Mouse (Mus musculus) forebrain, embryonic 16.5 days (tissue): ENCODE measurements around the gene Snapc5. TPM values are rescaled to one million over a fixed set of nuclear protein-coding genes. Genes with fewer than 3 reads are reported as not detected.

Experiments
- ATAC-seq: fragments of 200-750 bp; cut with Nextera tagmentation; 2 replicates; pipeline ENCODE4 v1.8.0; 2017; ENCODE audit warnings: mild to moderate bottlenecking, moderate library complexity
- H3K27ac ChIP-seq: fragments of 300-500 bp; sonication (generic); 2 replicates; pipeline ENCODE4 v1.5.1; 2014; ENCODE audit warnings: low read length, control low read depth
- H3K27me3 ChIP-seq: fragments of 300-500 bp; sonication (generic); replicated peaks from 2 replicates; pipeline ENCODE4 v1.6.1; 2014; ENCODE audit warnings: low read length; ENCODE audit not compliant: control insufficient read depth, insufficient read depth
- H3K36me3 ChIP-seq: fragments of 300-500 bp; sonication (generic); 2 replicates; pipeline ENCODE4 v1.6.1; 2014; ENCODE audit not compliant: control insufficient read depth, insufficient read depth
- H3K4me1 ChIP-seq: fragments of 300-500 bp; sonication (generic); replicated peaks from 2 replicates; pipeline ENCODE4 v1.6.1; 2014; ENCODE audit warnings: low read length; ENCODE audit not compliant: control insufficient read depth, insufficient read depth
- H3K4me2 ChIP-seq: fragments of 300-500 bp; sonication (generic); 2 replicates; pipeline ENCODE4 v1.6.1; 2014; ENCODE audit warnings: mild to moderate bottlenecking, low read length, control low read depth
- H3K4me3 ChIP-seq: fragments of 300-500 bp; sonication (generic); replicated peaks from 2 replicates; pipeline ENCODE4 v1.5.1; 2014; ENCODE audit warnings: mild to moderate bottlenecking, low read length, control low read depth
- H3K9ac ChIP-seq: fragments of 300-500 bp; sonication (generic); replicated peaks from 2 replicates; pipeline ENCODE4 v1.6.1; 2014; ENCODE audit warnings: low read depth, low read length, control low read depth
- H3K9me3 ChIP-seq: fragments of 300-500 bp; sonication (generic); 2 replicates; pipeline ENCODE4 v1.6.1; 2016; ENCODE audit warnings: low read length; ENCODE audit not compliant: control insufficient read depth
- WGBS: fragments of 180-500 bp; shearing (Covaris S2); extraction: QIAGEN DNeasy Blood & Tissue Kit; methylation state at CpG from one replicate; pipeline ENCODE4 v1.1.7; 2014; 5-methylcytosine and 5-hydroxymethylcytosine counted together
- microRNA-seq: library from miRNA; unstranded; fragments of <30 nt; microRNA quantifications from one replicate; pipeline ENCODE4, GENCODE M21; 2017
- polyA plus RNA-seq: library from polyadenylated mRNA; unstranded; fragments of >200 nt; fragmentation: Nextera tagmentation; extraction: Ambion mirVana; gene quantifications from 2 replicates; pipeline ENCODE4 v1.2.1, GENCODE M21; 2015

Gene Snapc5
- polyA plus RNA-seq, 1 experiment from 2014 or later = 35.3 TPM

GRCm38 (mm10) chr9:64231171-64231570 lies 52.1 kb downstream of the Snapc5 start:
- Histone ChIP-seq H3K9ac (no peak overlapping the region), H3K36me3 (no peaks in the 10 kb centered on the region), H3K27ac (no peak overlapping the region), H3K4me2 (no peak overlapping the region), H3K9me3 (no peaks in the 10 kb centered on the region), H3K4me3 (no peak overlapping the region), H3K27me3 (no peaks in the 10 kb centered on the region), H3K4me1 (peaks cover 15% of the 10 kb centered on the region)
- WGBS = 79% methylated on average over 5 of the region's 5 CpGs
- no peak for ATAC-seq

GRCm38 (mm10) chr9:64231674-64232073 lies 52.6 kb downstream of the Snapc5 start:
- H3K27ac ChIP-seq = peak overlapping the region; percentile 39; the same call in 1 of the 2 replicates
- H3K9ac ChIP-seq = no peak overlapping the region
- no peaks in the 10 kb centered on the region for H3K9me3 ChIP-seq
- no peak for ATAC-seq
- no peak overlapping the region for H3K4me2 ChIP-seq
- 66% methylated on average over 3 of the region's 3 CpGs for WGBS
- no peaks in the 10 kb centered on the region for H3K27me3 ChIP-seq
- no peak overlapping the region for H3K4me3 ChIP-seq
- peaks cover 15% of the 10 kb centered on the region for H3K4me1 ChIP-seq
- H3K36me3 ChIP-seq = no peaks in the 10 kb centered on the region

DNA sequence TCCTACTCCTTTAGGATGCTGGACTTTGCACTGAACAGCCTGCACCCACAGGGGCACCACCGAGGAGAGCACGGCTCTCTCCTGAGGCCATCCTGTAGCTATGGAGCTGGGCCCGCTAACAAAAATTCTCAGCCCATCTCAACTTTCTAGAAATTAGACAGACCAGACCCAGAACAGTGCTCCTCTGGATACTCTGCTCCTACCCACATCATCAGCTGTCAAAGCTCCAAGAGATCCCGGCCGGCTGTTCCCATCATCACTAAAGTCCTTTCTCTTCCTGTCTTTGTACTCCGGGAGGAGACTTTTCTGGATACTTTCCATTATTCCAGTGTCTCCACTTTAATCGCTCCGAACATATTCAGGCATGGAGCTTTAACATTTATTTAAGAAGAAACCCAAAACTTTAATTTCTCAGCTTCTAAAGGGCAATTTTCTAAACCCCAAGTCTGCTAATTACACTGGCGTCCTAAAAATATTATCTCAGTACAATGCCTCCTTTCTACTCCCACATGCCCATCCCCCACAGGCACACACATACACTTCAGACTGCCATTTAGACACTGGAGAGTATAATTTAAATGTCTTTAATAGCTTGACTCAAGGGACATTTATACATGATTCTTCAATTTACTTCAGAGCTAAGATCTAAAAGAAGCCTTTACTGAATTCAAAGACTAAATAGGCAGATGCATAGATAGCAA lies 53.3 kb downstream of the Snapc5 start:
- H3K4me2 ChIP-seq = no peak overlapping the region
- peak overlapping the region; percentile 39 for H3K27ac ChIP-seq
- no peaks in the 10 kb centered on the region for H3K27me3 ChIP-seq
- no peak overlapping the region for H3K9ac ChIP-seq
- H3K36me3 ChIP-seq = no peaks in the 10 kb centered on the region
- peaks cover 15% of the 10 kb centered on the region for H3K4me1 ChIP-seq
- ATAC-seq = no peak
- no peak overlapping the region for H3K4me3 ChIP-seq
- WGBS = 45% methylated on average over 9 of the region's 9 CpGs
- no peaks in the 10 kb centered on the region for H3K9me3 ChIP-seq

Small RNA genes within 50 kb of the gene (microRNA-seq; reads per million reads assigned to microRNA genes)
- not detected for gene Gm24106

Other genes with a start within 250 kb of the Snapc5 start
- 1.5 and 1.6 TPM in 2 replicates for gene Smad6, start 157.2 kb upstream of the Snapc5 start, polyA plus RNA-seq
- not detected in 2 replicates for gene Lctl, start 62.1 kb upstream of the Snapc5 start, polyA plus RNA-seq
- gene Zwilch, start 6.2 kb upstream of the Snapc5 start, polyA plus RNA-seq = 10.0 and 10.8 TPM in 2 replicates
- 714 and 781 TPM in 2 replicates for gene Rpl4, start 5.9 kb upstream of the Snapc5 start, polyA plus RNA-seq
- 2.4 and 2.5 TPM in 2 replicates for gene Uchl4, start 55.9 kb downstream of the Snapc5 start, polyA plus RNA-seq
- 53.6 and 54.6 TPM in 2 replicates for gene Map2k1, start 74.4 kb downstream of the Snapc5 start, polyA plus RNA-seq
- 106 and 120 TPM in 2 replicates for gene Tipin, start 102.3 kb downstream of the Snapc5 start, polyA plus RNA-seq
- 25.3 and 25.9 TPM in 2 replicates for gene Dis3l, start 162.0 kb downstream of the Snapc5 start, polyA plus RNA-seq
- 6.8 and 10.1 TPM in 2 replicates for gene Megf11, start 206.4 kb downstream of the Snapc5 start, polyA plus RNA-seq